Mouse (Mus musculus): ENCODE measurements at regions not wholly inside any gene's neighbourhood (a gene's known extent, or its start where the extent isn't known, plus 50 kb on each side); places are given as distances from the start of the nearest gene placed in this dataset.

- TF ChIP-seq CTCF (IDR thresholded peaks at IDR 0.05; ENCODE audit: extremely low read depth, insufficient read length, insufficient replicate concordance, low read depth, low read length), result no peak
- no peak for TF ChIP-seq POLR2A (IDR thresholded peaks at IDR 0.05; ENCODE audit: low read depth, low read length)
Measured at GRCm38 (mm10) chr7:73614341-73614740, 72.7 kb upstream of the Chd2 start.

All from small intestine, adult 2 months (tissue).